Comparison of ENCODE assay signal across 14 mouse cellular contexts in the genomic region with DNA sequence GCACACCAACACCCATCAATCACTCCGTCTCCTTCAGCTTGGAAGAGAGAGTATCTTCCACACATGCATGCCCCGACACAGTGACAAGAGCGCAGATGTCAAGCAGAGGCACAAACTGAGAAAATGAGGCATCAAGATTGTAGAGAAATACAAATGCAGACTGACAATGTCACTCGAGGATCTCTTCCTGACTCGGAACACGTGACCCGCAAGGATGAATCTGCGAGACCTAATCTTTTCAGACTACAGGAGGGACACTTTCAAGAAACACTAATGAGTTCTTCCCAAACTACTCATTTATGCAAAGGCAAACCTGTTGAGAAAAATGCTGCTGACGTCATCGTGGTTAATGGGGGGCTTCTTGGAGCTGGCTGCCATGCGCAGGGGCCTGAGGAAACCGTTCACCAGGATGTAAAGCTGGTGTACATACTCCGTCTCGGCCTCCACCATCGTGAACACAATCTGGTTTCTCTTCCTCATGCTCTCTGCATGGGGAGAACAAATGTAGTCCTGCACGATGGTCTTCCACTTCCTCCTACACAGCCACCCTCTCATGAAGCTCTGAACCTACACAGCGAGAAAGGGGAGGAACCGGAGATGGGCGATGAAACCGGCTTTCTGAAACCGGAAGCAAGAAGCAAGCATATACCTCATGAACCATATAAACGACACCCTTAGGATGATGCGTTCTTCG.
DNase-seq lines count a peak whose midpoint lies in the region; ATAC-seq lines count a peak whose summit lies in the region.
"Had no signal": no experiment of that assay in that cellular context is flagged by ENCODE, and none has a peak within 500 bp of the region (broad histone marks: within the 10 kb centered on the region; RNA-seq: fewer than 3 reads in every experiment).

No protein-coding gene starts in this region.

- H3K9ac ChIP-seq in hindbrain, embryonic 13.5 days: no peak overlapping the region

- no peak overlapping the region for H3K4me3 ChIP-seq in hindbrain, embryonic 10.5 days
- no peak overlapping the region for H3K4me3 ChIP-seq in hindbrain, embryonic 13.5 days
- H3K4me3 ChIP-seq: layer of hippocampus, adult 2 months; midbrain, embryonic 10.5 days had no signal

- no peaks in the 10 kb centered on the region for H3K4me1 ChIP-seq in hindbrain, embryonic 10.5 days (replicated peaks)
- H3K4me1 ChIP-seq in hindbrain, embryonic 13.5 days (replicated peaks): no peaks in the 10 kb centered on the region
- H3K4me1 ChIP-seq: midbrain, embryonic 10.5 days had no signal

- peak; percentile 100 for ATAC-seq in megakaryocyte progenitor cell, adult 5-6 weeks (replicated peaks; ENCODE audit: poor library complexity)
- no peak for ATAC-seq in hindbrain, embryonic 13.5 days (ENCODE audit: low FRiP score)

- DNase-seq in B cell, adult 2 months: peak; percentile 74
- peak; percentile 16 to 39 for DNase-seq in CD8-positive naive resting alpha-beta T cell, adult 2 months (ENCODE audit: low read depth in 2 of 2, low spot score in 2 of 2)
- peak; percentile 81 to 83 for DNase-seq in spleen, postnatal 36 days (ENCODE audit: low spot score in 2 of 2)
- DNase-seq in hindbrain, embryonic 10.5 days (ENCODE audit: low spot score): no peak
- DNase-seq in gastrocnemius, postnatal 25 days: no peak
- DNase-seq in cerebellum, adult 9-10 months: no peak
- DNase-seq: kidney, adult 18-20 months; left cerebral cortex, postnatal 4 days; right cerebral cortex, postnatal 4 days had no signal

- no peaks in the 10 kb centered on the region for H3K36me3 ChIP-seq in hindbrain, embryonic 10.5 days
- no peaks in the 10 kb centered on the region for H3K36me3 ChIP-seq in hindbrain, embryonic 13.5 days
- H3K36me3 ChIP-seq: G1E; midbrain, embryonic 10.5 days had no signal

- H3K4me2 ChIP-seq in hindbrain, embryonic 13.5 days: no peak overlapping the region

- H3K27me3 ChIP-seq in hindbrain, embryonic 10.5 days (ENCODE audit: insufficient read depth, poor library complexity, severe bottlenecking): no peaks in the 10 kb centered on the region
- no peaks in the 10 kb centered on the region for H3K27me3 ChIP-seq in hindbrain, embryonic 13.5 days

- no peaks in the 10 kb centered on the region for H3K9me3 ChIP-seq in hindbrain, embryonic 10.5 days
- H3K9me3 ChIP-seq in hindbrain, embryonic 13.5 days: no peaks in the 10 kb centered on the region
- H3K9me3 ChIP-seq: G1E; midbrain, embryonic 10.5 days had no signal

- 95% methylated on average over 24 of the region's 24 CpGs for WGBS in hindbrain, embryonic 10.5 days
- WGBS in hindbrain, embryonic 13.5 days: 92% methylated on average over 24 of the region's 24 CpGs

- H3K27ac ChIP-seq in hindbrain, embryonic 10.5 days: no peak overlapping the region
- H3K27ac ChIP-seq in hindbrain, embryonic 13.5 days: no peak overlapping the region
- H3K27ac ChIP-seq: layer of hippocampus, adult 2 months; midbrain, embryonic 10.5 days had no signal

Comparison
In these comparisons a context has a peak if more than half of its experiments do, and no peak if none do; other contexts are left out.
1. DNase-seq: peak in B cell, adult 2 months (2 of 2), CD8-positive naive resting alpha-beta T cell, adult 2 months (2 of 2) and spleen, postnatal 36 days (2 of 2); none in hindbrain, embryonic 10.5 days (single experiment), gastrocnemius, postnatal 25 days (single experiment) and cerebellum, adult 9-10 months (single experiment).